Mouse (Mus musculus): Measurements from ENCODE around the gene Osbp.
"Not testable (repeated sequence)": the region's sequence is repeated elsewhere in the genome, so short reads cannot be mapped to it uniquely, and the experiment has no call there.

The Osbp gene

GRCm38 (mm10) chr19:11965023-11965942, at the start of gene Osbp:
TSS of gene Osbp (plus strand) at chr19:11965941.
- H3K36me3 ChIP-seq (ENCODE audit: insufficient read depth, low read length): peaks cover 21% of the 10 kb centered on the region
- H3K4me1 ChIP-seq (replicated peaks; ENCODE audit: low read depth, low read length): peaks cover 14% of the 10 kb centered on the region
- no peaks in the 10 kb centered on the region for H3K27me3 ChIP-seq (ENCODE audit: insufficient read depth, low read length)
- peak within 1 kb of the TSS; percentile 90 for H3K4me3 ChIP-seq (replicated peaks; ENCODE audit: low read length)
- TF ChIP-seq CTCF (conservative IDR thresholded peaks at IDR 0.05; ENCODE audit: low read length) (no peak), POU5F1 (IDR thresholded peaks at IDR 0.05; ENCODE audit: borderline replicate concordance, low read length) (no peak), NANOG (IDR thresholded peaks at IDR 0.05; ENCODE audit: borderline replicate concordance, low read length) (no peak)
- no peaks in the 10 kb centered on the region for H3K9me3 ChIP-seq (ENCODE audit: low read length)

DNA sequence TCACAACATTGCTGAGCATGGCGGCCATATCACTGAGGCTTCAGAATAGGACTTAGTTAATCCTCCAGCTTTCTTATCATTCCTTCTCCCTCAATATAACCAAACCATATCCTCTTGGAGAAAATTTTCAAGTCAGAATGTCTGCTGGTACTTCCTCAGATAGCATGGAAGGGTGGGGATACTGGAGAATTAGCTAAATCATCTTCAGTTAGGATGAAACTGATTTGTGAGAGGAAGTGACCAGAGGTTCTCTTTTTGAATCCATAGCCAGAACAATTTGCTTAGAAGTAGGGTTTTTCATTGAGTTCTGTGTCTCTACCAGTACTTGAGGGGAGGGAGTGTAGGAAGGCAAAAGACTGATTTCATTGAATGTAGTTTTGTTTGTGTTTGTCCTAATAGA, 43.7 kb upstream of the Osbp start:
- Histone ChIP-seq H3K9me3 (ENCODE audit: low read length) (no peaks in the 10 kb centered on the region), H3K4me1 (replicated peaks; ENCODE audit: low read depth, low read length) (no peaks in the 10 kb centered on the region), H3K27me3 (ENCODE audit: insufficient read depth, low read length) (no peaks in the 10 kb centered on the region), H3K4me3 (replicated peaks; ENCODE audit: low read length) (no peak overlapping the region), H3K36me3 (ENCODE audit: insufficient read depth, low read length) (peaks cover 84% of the 10 kb centered on the region)
- TF ChIP-seq CTCF (conservative IDR thresholded peaks at IDR 0.05; ENCODE audit: low read length) (no peak), POU5F1 (IDR thresholded peaks at IDR 0.05; ENCODE audit: borderline replicate concordance, low read length) (no peak), NANOG (IDR thresholded peaks at IDR 0.05; ENCODE audit: borderline replicate concordance, low read length) (no peak)

DNA sequence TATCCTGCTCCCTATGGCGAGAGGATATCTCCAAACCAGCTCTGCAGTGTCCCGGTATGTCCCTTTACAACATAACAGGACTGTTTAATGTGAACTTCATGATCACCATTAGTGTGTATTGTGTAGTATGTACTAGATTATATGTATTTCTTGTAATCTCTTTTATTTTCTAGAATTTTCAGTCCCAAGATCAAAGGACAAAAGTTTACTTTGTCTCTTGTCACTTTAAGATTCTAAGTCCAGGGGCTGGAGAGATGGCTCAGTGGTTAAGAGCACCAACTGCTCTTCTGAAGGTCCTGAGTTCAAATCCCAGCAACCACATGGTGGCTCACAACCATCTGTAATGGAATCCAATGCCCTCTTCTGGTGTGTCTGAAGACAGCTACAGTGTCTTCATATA, 43.2 kb upstream of the Osbp start:
- H3K36me3 ChIP-seq (ENCODE audit: insufficient read depth, low read length): peaks cover 84% of the 10 kb centered on the region
- not testable (repeated sequence) for H3K4me3 ChIP-seq (replicated peaks; ENCODE audit: low read length); H3K27me3 ChIP-seq (ENCODE audit: insufficient read depth, low read length); H3K4me1 ChIP-seq (replicated peaks; ENCODE audit: low read depth, low read length); H3K9me3 ChIP-seq (ENCODE audit: low read length)

- H3K36me3 ChIP-seq (ENCODE audit: insufficient read depth, low read length): peaks cover 95% of the 10 kb centered on the region
- no peaks in the 10 kb centered on the region for H3K9me3 ChIP-seq (ENCODE audit: low read length)
- H3K4me1 ChIP-seq (replicated peaks; ENCODE audit: low read depth, low read length): peaks cover 4% of the 10 kb centered on the region; the same call in 1 of the 2 replicates
- no peak for TF ChIP-seq NANOG (IDR thresholded peaks at IDR 0.05; ENCODE audit: borderline replicate concordance, low read length)
- H3K4me3 ChIP-seq (replicated peaks; ENCODE audit: low read length): no peak overlapping the region
- no peaks in the 10 kb centered on the region for H3K27me3 ChIP-seq (ENCODE audit: insufficient read depth, low read length)
Observed at GRCm38 (mm10) chr19:11926380-11926779, 39.4 kb upstream of the Osbp start.

DNA sequence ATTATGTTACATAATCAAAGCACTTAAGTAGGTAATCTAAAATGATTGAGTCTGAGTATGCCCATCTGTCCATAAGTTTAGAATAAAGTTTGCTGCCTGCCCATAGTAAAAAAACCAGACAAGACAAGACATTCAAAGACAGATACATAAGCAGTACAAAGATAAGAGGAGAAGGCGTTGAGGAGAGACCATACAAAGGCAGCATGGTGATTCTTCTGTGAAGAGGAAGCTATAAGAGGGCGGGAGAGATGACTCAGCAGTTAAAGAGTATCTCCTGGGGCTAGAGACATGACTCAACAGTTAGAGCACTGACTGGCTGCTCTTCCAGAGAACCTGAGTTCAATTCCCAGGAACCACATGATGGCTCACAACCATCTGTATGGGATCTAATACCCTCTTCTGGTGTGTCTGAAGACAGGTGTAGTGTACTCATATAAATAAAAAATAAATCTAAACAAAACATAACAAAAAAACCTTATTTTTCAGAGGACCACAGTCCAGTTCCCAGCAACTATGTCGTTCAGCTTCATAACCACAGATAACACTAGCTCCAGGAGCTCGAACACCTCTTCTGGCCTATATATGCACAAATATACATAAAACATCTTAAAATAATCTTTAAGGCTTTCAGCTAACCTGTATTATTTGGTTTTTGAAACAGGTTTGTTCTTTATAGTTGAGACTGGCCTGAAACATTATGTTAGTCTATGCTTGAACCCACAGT, 37.6 kb upstream of the Osbp start:
- TF ChIP-seq NANOG (IDR thresholded peaks at IDR 0.05; ENCODE audit: borderline replicate concordance, low read length): no peak
- TF ChIP-seq CTCF (conservative IDR thresholded peaks at IDR 0.05; ENCODE audit: low read length): no peak
- TF ChIP-seq POU5F1 (IDR thresholded peaks at IDR 0.05; ENCODE audit: borderline replicate concordance, low read length): no peak

DNA sequence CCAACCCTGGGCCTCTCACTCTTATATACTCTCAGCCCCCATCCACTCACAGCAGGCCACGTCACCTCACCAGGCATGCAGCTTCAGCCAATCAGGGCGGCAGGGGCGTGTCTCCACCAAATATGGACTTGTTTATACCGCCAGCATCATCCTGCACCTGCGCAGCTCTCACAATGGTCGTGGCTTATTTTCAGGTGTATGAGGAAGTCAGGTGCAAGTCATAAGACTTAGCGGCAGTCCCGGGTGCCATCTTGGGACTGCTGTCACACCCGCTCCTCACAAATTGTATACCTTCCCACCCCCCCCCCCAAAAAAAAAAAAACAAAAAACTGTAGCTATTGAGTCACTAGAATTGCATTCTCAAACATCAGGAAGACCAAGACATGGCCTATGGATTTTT, 19.3 kb upstream of the Osbp start:
- not testable (repeated sequence) for H3K9me3 ChIP-seq (ENCODE audit: low read length); H3K4me3 ChIP-seq (replicated peaks; ENCODE audit: low read length); H3K27me3 ChIP-seq (ENCODE audit: insufficient read depth, low read length)
- peaks cover 13% of the 10 kb centered on the region for H3K4me1 ChIP-seq (replicated peaks; ENCODE audit: low read depth, low read length)
- peaks cover 35% of the 10 kb centered on the region for H3K36me3 ChIP-seq (ENCODE audit: insufficient read depth, low read length)

More for the DNA sequence above, 37.6 kb upstream of the Osbp start:
- Histone ChIP-seq H3K36me3 (ENCODE audit: insufficient read depth, low read length) (peaks cover 96% of the 10 kb centered on the region), H3K4me1 (replicated peaks; ENCODE audit: low read depth, low read length) (peaks cover 4% of the 10 kb centered on the region; the same call in 1 of the 2 replicates), H3K9me3 (ENCODE audit: low read length) (no peaks in the 10 kb centered on the region), H3K27me3 (ENCODE audit: insufficient read depth, low read length) (no peaks in the 10 kb centered on the region), H3K4me3 (replicated peaks; ENCODE audit: low read length) (no peak overlapping the region)

DNA sequence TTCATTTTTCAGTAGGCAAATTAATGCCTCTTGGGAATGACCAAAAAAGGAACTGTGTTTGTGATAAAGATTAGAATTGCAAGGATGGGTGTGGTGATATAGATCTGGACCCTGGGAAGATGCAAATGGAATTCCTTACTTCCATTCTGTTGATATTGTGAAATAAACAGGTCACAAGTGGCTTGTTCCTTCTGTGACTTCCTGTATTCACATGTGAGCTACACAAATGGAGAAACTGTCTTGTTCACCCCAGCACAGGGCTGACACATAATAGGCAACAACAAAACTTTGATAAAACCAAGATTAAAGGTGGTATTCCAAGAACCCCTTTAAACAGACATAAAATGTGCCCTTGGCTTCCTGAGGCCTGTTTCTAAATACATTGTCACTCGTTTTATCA, 15.9 kb upstream of the Osbp start:
- no peak for TF ChIP-seq CTCF (conservative IDR thresholded peaks at IDR 0.05; ENCODE audit: low read length)
- TF ChIP-seq POU5F1 (IDR thresholded peaks at IDR 0.05; ENCODE audit: borderline replicate concordance, low read length): no peak
- TF ChIP-seq NANOG (IDR thresholded peaks at IDR 0.05; ENCODE audit: borderline replicate concordance, low read length): no peak

GRCm38 (mm10) chr19:11950747-11951146, 15.0 kb upstream of the Osbp start:
- H3K36me3 ChIP-seq (ENCODE audit: insufficient read depth, low read length): no peaks in the 10 kb centered on the region
- H3K4me1 ChIP-seq (replicated peaks; ENCODE audit: low read depth, low read length): peaks cover 31% of the 10 kb centered on the region
- H3K4me3 ChIP-seq (replicated peaks; ENCODE audit: low read length): no peak overlapping the region
- H3K9me3 ChIP-seq (ENCODE audit: low read length): no peaks in the 10 kb centered on the region
- TF ChIP-seq CTCF (conservative IDR thresholded peaks at IDR 0.05; ENCODE audit: low read length): no peak
- no peak for TF ChIP-seq NANOG (IDR thresholded peaks at IDR 0.05; ENCODE audit: borderline replicate concordance, low read length)
- TF ChIP-seq POU5F1 (IDR thresholded peaks at IDR 0.05; ENCODE audit: borderline replicate concordance, low read length): no peak
- H3K27me3 ChIP-seq (ENCODE audit: insufficient read depth, low read length): no peaks in the 10 kb centered on the region

More for the DNA sequence above, 15.9 kb upstream of the Osbp start:
- no peaks in the 10 kb centered on the region for H3K9me3 ChIP-seq (ENCODE audit: low read length)
- peaks cover 6% of the 10 kb centered on the region for H3K36me3 ChIP-seq (ENCODE audit: insufficient read depth, low read length)
- no peak overlapping the region for H3K4me3 ChIP-seq (replicated peaks; ENCODE audit: low read length)
- peaks cover 29% of the 10 kb centered on the region for H3K4me1 ChIP-seq (replicated peaks; ENCODE audit: low read depth, low read length)
- no peaks in the 10 kb centered on the region for H3K27me3 ChIP-seq (ENCODE audit: insufficient read depth, low read length)

GRCm38 (mm10) chr19:11954206-11954605, 11.5 kb upstream of the Osbp start:
- Histone ChIP-seq H3K9me3 (ENCODE audit: low read length) (no peaks in the 10 kb centered on the region), H3K4me3 (replicated peaks; ENCODE audit: low read length) (no peak overlapping the region), H3K4me1 (replicated peaks; ENCODE audit: low read depth, low read length) (peaks cover 27% of the 10 kb centered on the region), H3K36me3 (ENCODE audit: insufficient read depth, low read length) (no peaks in the 10 kb centered on the region), H3K27me3 (ENCODE audit: insufficient read depth, low read length) (no peaks in the 10 kb centered on the region)
- no peak for TF ChIP-seq POU5F1 (IDR thresholded peaks at IDR 0.05; ENCODE audit: borderline replicate concordance, low read length)
- no peak for TF ChIP-seq CTCF (conservative IDR thresholded peaks at IDR 0.05; ENCODE audit: low read length)
- TF ChIP-seq NANOG (IDR thresholded peaks at IDR 0.05; ENCODE audit: borderline replicate concordance, low read length): no peak

All from E14TG2a.4 (cell line).